Mouse (Mus musculus) ES-E14 (cell line): ENCODE data around the gene Cped1.

Experiments
- CHD2 ChIP-seq: IDR thresholded peaks from 2 replicates; pipeline ENCODE4 v1.6.1; 2014; ENCODE audit warnings: mild to moderate bottlenecking, low read depth, low read length, inconsistent platforms
- HCFC1 ChIP-seq: IDR thresholded peaks from 2 replicates; pipeline ENCODE4 v1.6.1; 2012; ENCODE audit warnings: low read length, inconsistent platforms, borderline replicate concordance; ENCODE audit not compliant: insufficient read depth
- MAFK ChIP-seq: IDR thresholded peaks from 2 replicates; pipeline ENCODE4 v1.6.1; 2014; ENCODE audit warnings: mild to moderate bottlenecking, low read depth, low read length, inconsistent platforms; ENCODE audit not compliant: insufficient read depth
- ZC3H11A ChIP-seq: IDR thresholded peaks from 2 replicates; pipeline ENCODE4 v1.6.1; 2012; ENCODE audit warnings: low read depth, mild to moderate bottlenecking, inconsistent platforms, low read length, borderline replicate concordance
- ZNF384 ChIP-seq: IDR thresholded peaks from 2 replicates; pipeline ENCODE4 v1.6.1; 2012; ENCODE audit warnings: low read depth, low read length, inconsistent platforms

DNA sequence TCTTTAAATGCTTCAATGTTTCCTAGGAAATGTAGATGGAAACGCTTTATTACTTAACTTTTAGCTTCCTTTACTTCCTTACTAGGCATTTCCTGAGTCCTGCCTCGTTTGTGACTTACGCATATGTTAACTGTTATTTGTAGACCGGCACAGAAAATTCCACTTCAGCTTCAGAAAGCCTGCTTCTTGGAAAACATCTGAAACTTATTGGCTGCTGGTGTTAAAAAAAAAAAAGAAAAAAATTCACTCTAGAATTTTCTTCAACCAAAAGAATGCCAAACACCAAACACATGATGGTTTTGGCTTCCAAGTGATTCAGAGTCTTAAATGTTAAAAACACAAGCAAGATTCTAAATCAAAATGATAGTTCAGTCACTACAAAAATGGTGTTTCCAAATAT is 3.4 kb downstream of the Cped1 start:
- TF ChIP-seq ZC3H11A (no peak), ZNF384 (no peak), HCFC1 (no peak), CHD2 (no peak), MAFK (no peak)
